Mouse (Mus musculus): ENCODE measurements around the gene Slit1.

Slit1 gene

GRCm38 (mm10) chr19:41587431-41588222 lies 155.8 kb downstream of the Slit1 start:
- DNase-seq, result no peak

GRCm38 (mm10) chr19:41586752-41587151 lies 156.7 kb downstream of the Slit1 start:
- DNase-seq, result no peak

- no peak for DNase-seq
Observed at GRCm38 (mm10) chr19:41582918-41583514, 160.4 kb downstream of the Slit1 start.

GRCm38 (mm10) chr19:41581706-41582420 lies 161.6 kb downstream of the Slit1 start, which contains the start of gene Gm340:
Gene Gm340 (plus strand): TSS chr19:41582370.
- DNase-seq, result no peak

- no peak for DNase-seq
Observed at GRCm38 (mm10) chr19:41579311-41579920, 164.0 kb downstream of the Slit1 start.

- no peak for DNase-seq
Observed at GRCm38 (mm10) chr19:41577576-41577975, 165.9 kb downstream of the Slit1 start.

GRCm38 (mm10) chr19:41573700-41574099 lies 169.8 kb downstream of the Slit1 start:
- no peak for DNase-seq

GRCm38 (mm10) chr19:41568791-41569190 lies 174.7 kb downstream of the Slit1 start:
- no peak for DNase-seq

GRCm38 (mm10) chr19:41560856-41561255 lies 182.6 kb downstream of the Slit1 start:
- DNase-seq, result no peak

GRCm38 (mm10) chr19:41558891-41559486 lies 184.5 kb downstream of the Slit1 start:
- DNase-seq, result no peak

- no peak for DNase-seq
Observed at GRCm38 (mm10) chr19:41557491-41557890, 186.0 kb downstream of the Slit1 start.

- no peak for DNase-seq
Observed at GRCm38 (mm10) chr19:41556981-41557380, 186.5 kb downstream of the Slit1 start.
